Mouse (Mus musculus) 3134 (cell line): ENCODE measurements around the gene Igfbp5.

Source experiments
- DNase-seq: peaks from one replicate; pipeline ENCODE4 v3.0.0-alpha.2; 2011; ENCODE audit warnings: low spot score; ENCODE audit not compliant: insufficient read length; ENCODE audit errors: extremely low read depth

Igfbp5 gene

DNA sequence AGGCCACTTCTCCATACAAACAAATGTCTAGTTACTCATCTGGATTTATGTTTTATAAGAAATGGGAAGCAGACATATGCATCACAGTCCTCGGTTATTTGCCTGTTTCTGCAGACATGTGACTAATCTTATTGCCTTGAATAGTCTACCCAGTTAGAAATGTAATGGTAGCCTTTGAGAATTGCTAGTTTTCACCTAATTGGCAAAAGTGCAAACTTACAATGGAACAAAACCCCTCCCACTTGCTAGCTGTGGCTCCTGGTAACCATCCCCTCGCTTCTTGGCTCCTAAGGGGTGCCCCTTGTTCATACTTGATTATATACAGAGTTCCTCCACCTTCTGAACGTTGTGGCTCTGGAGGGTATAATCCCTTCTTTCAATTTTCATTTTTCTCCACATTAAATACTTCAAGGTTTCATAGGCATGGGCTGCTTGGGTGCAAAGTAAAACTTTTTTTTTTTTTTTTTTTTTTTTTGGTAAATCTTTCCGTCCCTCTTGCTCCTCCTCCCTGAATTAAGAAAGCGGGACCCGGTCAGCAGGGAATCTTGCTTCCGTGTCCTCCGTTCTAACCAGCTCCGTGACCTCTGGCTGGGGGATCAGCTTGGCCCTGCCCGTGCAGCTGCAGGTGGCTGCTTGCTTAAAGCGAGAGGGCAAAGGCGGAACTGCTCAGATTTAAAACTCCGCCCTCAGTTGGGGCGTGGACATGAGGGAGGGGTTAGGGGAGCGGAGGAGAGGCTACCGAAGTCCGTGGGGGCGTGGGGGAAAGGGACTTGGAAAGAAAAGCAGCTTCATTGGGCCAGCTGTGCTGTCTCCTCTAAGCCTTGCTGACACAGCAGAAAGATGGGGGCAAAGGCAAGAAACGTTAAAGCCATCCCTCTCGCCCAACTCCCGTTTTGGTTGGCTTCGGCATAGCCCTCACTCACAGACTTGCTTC, 4.7 kb downstream of the Igfbp5 start:
- no peak for DNase-seq

- no peak for DNase-seq
These were observed 5.4 kb downstream of the Igfbp5 start for GRCm38 (mm10) chr1:72869275-72869674.

DNA sequence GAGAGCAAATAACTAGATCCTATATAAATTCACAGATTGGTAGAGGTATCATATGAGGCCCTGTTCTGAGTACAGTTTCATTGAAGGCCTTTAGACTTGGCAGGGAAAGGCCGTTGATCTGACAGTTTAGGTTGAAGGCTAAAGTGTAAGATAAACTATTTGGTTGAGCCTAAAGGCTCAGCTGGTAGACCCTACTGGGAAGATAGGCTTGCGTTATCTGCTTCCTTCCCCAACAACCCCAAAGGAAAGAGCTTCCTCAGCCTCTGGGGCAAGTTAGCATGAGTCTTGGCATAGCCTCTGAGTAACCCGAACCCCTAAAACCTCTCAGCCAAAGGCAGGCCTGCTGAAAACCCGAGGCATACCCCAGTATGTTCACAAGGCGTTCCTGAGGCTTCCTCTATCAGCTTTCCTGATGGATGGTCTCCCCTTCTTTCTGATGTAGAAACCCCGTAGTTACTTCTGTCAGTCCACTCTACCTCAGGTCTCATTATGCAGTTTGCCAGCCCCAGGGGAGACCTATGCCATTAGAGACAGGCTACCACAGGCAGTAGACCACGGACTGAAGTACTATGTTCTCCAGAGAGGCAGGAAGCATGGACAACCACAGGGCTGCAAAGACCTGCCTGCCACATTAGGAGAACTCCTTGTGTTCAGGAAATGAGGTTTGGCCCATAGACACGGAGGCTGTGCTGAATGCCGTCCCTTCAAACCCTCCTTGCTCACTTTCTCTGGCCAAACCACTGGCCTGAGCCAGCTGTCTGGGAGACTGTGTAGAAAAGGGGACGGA, 6.1 kb downstream of the Igfbp5 start:
- no peak for DNase-seq

GRCm38 (mm10) chr1:72867346-72867745, 7.3 kb downstream of the Igfbp5 start:
- no peak for DNase-seq

DNA sequence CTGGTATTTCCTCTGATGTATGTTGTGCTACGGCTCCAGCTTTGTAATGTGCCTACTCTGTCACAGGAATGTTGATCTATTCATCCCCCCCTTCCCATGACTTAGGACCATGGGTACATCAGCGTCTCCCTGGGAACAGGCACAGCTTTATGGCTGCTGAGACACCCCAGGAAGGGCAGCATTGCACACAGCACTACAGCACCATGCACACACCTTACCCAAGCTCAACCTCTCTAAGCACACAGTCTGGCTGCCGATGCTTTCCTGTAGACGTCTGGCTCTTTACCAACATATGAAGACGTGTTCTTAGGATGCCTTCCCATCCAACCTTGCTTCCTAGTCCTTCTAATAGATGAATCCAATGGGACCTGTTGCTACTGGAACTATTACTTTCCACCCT, 8.3 kb downstream of the Igfbp5 start:
- no peak for DNase-seq

DNA sequence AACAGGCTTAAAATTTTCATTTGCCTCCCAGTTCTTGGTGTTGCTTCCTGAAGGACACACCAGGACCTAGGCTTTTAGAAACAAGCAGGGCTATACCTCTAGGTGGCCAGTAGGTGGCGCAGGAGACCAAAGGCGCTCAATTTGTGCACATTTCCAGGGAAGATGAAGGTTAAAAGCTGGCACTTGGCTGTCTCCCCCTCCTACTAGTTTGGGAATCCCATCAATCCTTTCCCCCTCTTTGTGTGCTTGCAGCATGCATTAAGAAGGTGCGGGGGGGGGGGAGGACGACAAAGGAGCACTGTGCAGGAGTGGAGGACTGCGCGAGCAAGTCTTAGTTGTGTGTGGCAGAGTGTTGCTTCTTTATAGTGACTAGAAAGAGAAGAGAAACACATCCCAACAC, 8.8 kb downstream of the Igfbp5 start:
- no peak for DNase-seq

- DNase-seq, result no peak
These were observed 10.4 kb downstream of the Igfbp5 start for GRCm38 (mm10) chr1:72864272-72864671.

- no peak for DNase-seq
These were observed 11.0 kb downstream of the Igfbp5 start for GRCm38 (mm10) chr1:72863692-72864091.

GRCm38 (mm10) chr1:72862248-72862647, 12.4 kb downstream of the Igfbp5 start:
- no peak for DNase-seq

DNA sequence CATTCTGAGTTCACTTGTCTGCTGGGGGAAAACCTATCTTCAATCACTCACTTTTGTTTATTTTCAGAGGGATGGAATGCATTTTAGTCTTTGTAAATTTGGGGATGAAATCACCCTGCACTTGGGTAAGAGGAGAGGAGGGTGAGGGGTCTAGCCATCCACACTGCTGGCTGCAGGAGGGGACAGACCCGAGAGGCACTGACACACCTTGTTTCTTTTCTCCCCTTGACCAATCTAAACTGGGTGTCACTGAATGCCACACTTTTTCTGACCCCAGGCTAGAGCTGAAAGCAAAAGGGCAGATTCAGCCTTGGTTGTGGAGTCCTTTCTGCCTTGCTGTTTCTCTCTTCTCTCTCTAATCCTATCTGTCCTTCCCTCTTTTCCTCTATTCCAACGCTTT, 13.0 kb downstream of the Igfbp5 start:
- DNase-seq, result no peak

DNA sequence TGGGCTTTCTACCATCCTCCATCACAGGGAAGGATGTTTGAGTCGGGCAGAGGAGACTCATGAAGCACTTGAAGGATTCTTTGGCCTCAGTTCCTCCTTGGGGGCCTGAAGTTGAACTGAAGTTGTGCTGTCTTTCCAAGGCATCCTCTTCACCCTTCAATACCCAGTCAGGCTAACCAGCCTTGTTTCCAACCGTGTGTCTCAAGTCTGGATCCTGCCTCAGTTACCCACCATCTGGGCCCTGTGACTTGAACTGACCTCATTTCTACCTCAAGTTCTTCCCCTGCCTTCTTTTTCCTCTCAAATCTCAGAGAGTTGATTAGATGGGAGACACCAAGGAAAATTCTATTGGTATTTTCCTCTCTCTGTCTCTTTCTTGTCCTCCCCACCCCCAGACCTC, 14.2 kb downstream of the Igfbp5 start:
- no peak for DNase-seq

GRCm38 (mm10) chr1:72859963-72860362, 14.7 kb downstream of the Igfbp5 start:
- DNase-seq, result no peak

- no peak for DNase-seq
These were observed 15.8 kb downstream of the Igfbp5 start for GRCm38 (mm10) chr1:72858874-72859273.

DNA sequence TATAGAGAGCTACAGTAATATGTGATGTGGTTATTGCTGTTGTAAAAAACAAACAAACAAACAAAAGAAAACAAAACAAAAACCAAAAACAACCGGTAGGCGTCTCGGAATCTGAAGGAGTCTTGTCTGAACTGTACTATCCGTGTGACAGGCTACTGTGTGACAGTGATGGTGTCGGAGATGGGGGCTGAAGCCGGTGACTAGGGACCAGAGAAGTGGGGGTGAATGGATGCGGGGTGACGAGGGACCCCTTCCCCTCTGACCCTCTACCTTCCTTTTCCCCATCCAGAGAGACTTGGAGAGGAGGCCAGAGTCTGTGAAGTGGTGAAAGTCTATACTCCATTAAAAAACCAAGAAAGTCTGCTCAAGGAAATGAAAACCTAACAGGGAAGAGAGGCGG, 16.4 kb downstream of the Igfbp5 start:
- no peak for DNase-seq

- DNase-seq, result no peak
These were observed 17.1 kb downstream of the Igfbp5 start for GRCm38 (mm10) chr1:72857631-72858030.

GRCm38 (mm10) chr1:72857142-72857541, 17.5 kb downstream of the Igfbp5 start:
- no peak for DNase-seq

- DNase-seq, result no peak
These were observed 18.3 kb downstream of the Igfbp5 start for GRCm38 (mm10) chr1:72856209-72856909.

GRCm38 (mm10) chr1:72855729-72856128, 19.0 kb downstream of the Igfbp5 start:
- no peak for DNase-seq

GRCm38 (mm10) chr1:72854337-72855237, 20.1 kb downstream of the Igfbp5 start:
- no peak for DNase-seq

DNA sequence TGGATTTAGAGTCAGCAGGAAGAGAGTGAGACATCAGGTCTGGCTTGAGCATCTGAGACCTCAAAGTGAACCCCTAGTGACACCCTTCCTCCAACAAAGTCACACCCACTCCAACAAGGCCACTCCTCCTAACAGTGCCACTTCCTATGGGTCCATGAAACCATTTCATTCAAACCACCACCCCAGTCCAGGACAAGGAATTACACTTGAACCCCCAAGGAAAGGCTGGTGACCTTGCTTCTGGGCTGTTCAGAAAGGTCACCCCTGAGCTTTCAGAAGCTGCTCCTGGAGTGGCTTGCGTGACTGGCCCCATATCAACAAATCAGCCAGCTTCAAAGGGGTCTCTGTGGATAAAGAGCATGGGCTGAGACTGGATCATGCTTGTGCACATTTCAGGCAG, 20.9 kb downstream of the Igfbp5 start:
- DNase-seq, result no peak
